Mouse (Mus musculus) limb, embryonic 12.5 days (tissue): ENCODE results near the gene Mrm2. TPM values are rescaled to one million over a fixed set of nuclear protein-coding genes. Genes with fewer than 3 reads are reported as not detected.
"Not testable (repeated sequence)": the region's sequence is repeated elsewhere in the genome, so short reads cannot be mapped to it uniquely, and the experiment has no call there.

Experiments used
- ATAC-seq: fragments of 200-750 bp; cut with Nextera tagmentation; 2 replicates; pipeline ENCODE4 v1.8.0; 2017; ENCODE audit warnings: low read depth, moderate TSS enrichment; ENCODE audit not compliant: insufficient number of reproducible peaks, insufficient read depth, low FRiP score, low TSS enrichment
- H3K27ac ChIP-seq: fragments of 300-500 bp; sonication (generic); 2 replicates; pipeline ENCODE4 v1.5.1; 2016; ENCODE audit warnings: mild to moderate bottlenecking, moderate library complexity
- H3K27me3 ChIP-seq: fragments of 300-500 bp; sonication (generic); 2 replicates; pipeline ENCODE4 v1.6.1; 2016; ENCODE audit warnings: mild to moderate bottlenecking, moderate library complexity
- H3K36me3 ChIP-seq: fragments of 300-500 bp; sonication (generic); 2 replicates; pipeline ENCODE4 v1.6.1; 2016; ENCODE audit warnings: mild to moderate bottlenecking, moderate library complexity
- H3K4me1 ChIP-seq: fragments of 300-500 bp; sonication (generic); replicated peaks from 2 replicates; pipeline ENCODE4 v1.6.1; 2016
- H3K4me2 ChIP-seq: fragments of 300-500 bp; sonication (generic); 2 replicates; pipeline ENCODE4 v1.6.1; 2016; ENCODE audit warnings: mild to moderate bottlenecking, moderate library complexity
- H3K4me3 ChIP-seq: fragments of 300-500 bp; sonication (generic); replicated peaks from 2 replicates; pipeline ENCODE4 v1.5.1; 2016; ENCODE audit warnings: mild to moderate bottlenecking
- H3K9ac ChIP-seq: fragments of 300-500 bp; sonication (generic); replicated peaks from 2 replicates; pipeline ENCODE4 v1.6.1; 2016; ENCODE audit warnings: mild to moderate bottlenecking, moderate library complexity
- H3K9me3 ChIP-seq: fragments of 300-500 bp; sonication (generic); 2 replicates; pipeline ENCODE4 v1.6.1; 2016; ENCODE audit warnings: mild to moderate bottlenecking, moderate library complexity
- WGBS: fragments of 180-500 bp; shearing (Covaris S2); methylation state at CpG from one replicate; pipeline ENCODE4 v1.1.7; 2016; 5-methylcytosine and 5-hydroxymethylcytosine counted together
- polyA plus RNA-seq: library from polyadenylated mRNA; unstranded; fragments of >200 nt; fragmentation: Nextera tagmentation; extraction: Ambion mirVana; gene quantifications from 2 replicates; pipeline ENCODE4 v1.2.1, GENCODE M21; 2016

The Mrm2 gene
- polyA plus RNA-seq, 1 experiment from 2014 or later: 25.2 TPM

GRCm38 (mm10) chr5:140368926-140369325, 37.2 kb upstream of the Mrm2 start:
- Histone ChIP-seq H3K27me3 (no peaks in the 10 kb centered on the region), H3K4me2 (no peak overlapping the region), H3K4me1 (no peaks in the 10 kb centered on the region; the same call in 1 of the 2 replicates), H3K9ac (no peak overlapping the region), H3K4me3 (no peak overlapping the region), H3K27ac (no peak overlapping the region), H3K36me3 (0 out of 2 replicates have a peak, but pooled peaks cover 5% of the 10 kb centered on the region), H3K9me3 (peaks cover 3% of the 10 kb centered on the region; the same call in 1 of the 2 replicates)
- no peak for ATAC-seq
- WGBS: 89% methylated on average over 4 of the region's 4 CpGs

- H3K4me3 ChIP-seq, H3K4me2 ChIP-seq, H3K9ac ChIP-seq, H3K36me3 ChIP-seq, H3K9me3 ChIP-seq, H3K27ac ChIP-seq, ATAC-seq, H3K4me1 ChIP-seq, H3K27me3 ChIP-seq: not testable (repeated sequence)
- 90% methylated on average over 2 of the region's 2 CpGs for WGBS
Measured at GRCm38 (mm10) chr5:140368126-140368525, 36.4 kb upstream of the Mrm2 start.

DNA sequence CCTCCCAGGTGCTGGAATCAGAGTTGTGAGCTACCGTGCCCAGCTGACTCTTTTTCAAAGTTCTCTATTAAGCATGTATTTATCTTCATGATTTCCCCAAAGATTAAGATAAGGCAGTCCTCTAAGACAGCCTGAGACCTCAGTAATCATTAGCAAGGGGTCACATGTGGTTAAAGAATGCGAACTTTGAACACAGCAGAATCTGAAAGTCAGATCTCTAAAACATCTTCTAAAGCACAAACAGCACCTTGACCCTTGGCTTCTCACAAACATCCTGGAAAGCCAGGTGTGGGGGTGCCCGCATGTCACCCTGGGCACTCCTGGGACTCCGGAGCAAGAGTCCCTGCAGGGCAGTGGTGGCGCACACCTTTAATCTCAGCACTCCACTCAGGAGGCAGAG, 32.7 kb upstream of the Mrm2 start:
- no peaks in the 10 kb centered on the region for H3K4me1 ChIP-seq
- no peak overlapping the region for H3K4me2 ChIP-seq
- no peak overlapping the region for H3K4me3 ChIP-seq
- no peak overlapping the region for H3K9ac ChIP-seq
- H3K9me3 ChIP-seq: peaks cover 8% of the 10 kb centered on the region; the same call in 1 of the 2 replicates
- H3K36me3 ChIP-seq: peaks cover 17% of the 10 kb centered on the region
- ATAC-seq: no peak
- no peak overlapping the region for H3K27ac ChIP-seq
- no peaks in the 10 kb centered on the region for H3K27me3 ChIP-seq
- WGBS: 90% methylated on average over 5 of the region's 5 CpGs

GRCm38 (mm10) chr5:140359930-140360674, 28.4 kb upstream of the Mrm2 start:
- no peaks in the 10 kb centered on the region for H3K4me1 ChIP-seq

DNA sequence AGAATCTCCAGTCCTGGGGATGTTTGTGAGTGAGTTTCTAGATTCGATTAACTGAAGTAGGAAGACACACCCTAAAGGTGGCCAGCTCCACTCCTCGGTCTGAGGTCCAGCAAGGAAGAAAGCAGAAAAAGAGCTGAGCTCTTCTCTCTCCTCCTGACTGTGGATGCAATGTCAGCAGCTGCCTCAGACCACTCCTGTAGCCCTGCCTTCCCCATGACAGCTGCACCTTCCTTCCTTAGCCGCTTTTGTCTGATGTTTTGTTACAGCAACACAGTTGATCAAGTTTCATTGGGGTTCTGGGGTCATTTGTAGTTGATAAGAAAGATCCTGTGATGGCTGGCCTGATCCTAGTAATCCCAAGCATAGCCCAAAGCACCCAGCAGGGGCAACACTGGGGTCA, 25.8 kb upstream of the Mrm2 start:
- H3K9ac ChIP-seq: no peak overlapping the region
- WGBS: 88% methylated on average over 3 of the region's 3 CpGs
- H3K27ac ChIP-seq: no peak overlapping the region
- no peak overlapping the region for H3K4me3 ChIP-seq
- H3K36me3 ChIP-seq: peaks cover 75% of the 10 kb centered on the region
- ATAC-seq: no peak
- H3K4me2 ChIP-seq: no peak overlapping the region
- H3K4me1 ChIP-seq: no peaks in the 10 kb centered on the region
- H3K9me3 ChIP-seq: no peaks in the 10 kb centered on the region
- H3K27me3 ChIP-seq: no peaks in the 10 kb centered on the region

More at GRCm38 (mm10) chr5:140359930-140360674, 28.4 kb upstream of the Mrm2 start:
- Histone ChIP-seq H3K27ac (no peak overlapping the region), H3K36me3 (peaks cover 49% of the 10 kb centered on the region), H3K4me2 (no peak overlapping the region), H3K9ac (no peak overlapping the region), H3K27me3 (no peaks in the 10 kb centered on the region), H3K4me3 (no peak overlapping the region), H3K9me3 (peaks cover 8% of the 10 kb centered on the region; the same call in 1 of the 2 replicates)
- ATAC-seq: no peak
- 79% methylated on average over 14 of the region's 14 CpGs for WGBS

DNA sequence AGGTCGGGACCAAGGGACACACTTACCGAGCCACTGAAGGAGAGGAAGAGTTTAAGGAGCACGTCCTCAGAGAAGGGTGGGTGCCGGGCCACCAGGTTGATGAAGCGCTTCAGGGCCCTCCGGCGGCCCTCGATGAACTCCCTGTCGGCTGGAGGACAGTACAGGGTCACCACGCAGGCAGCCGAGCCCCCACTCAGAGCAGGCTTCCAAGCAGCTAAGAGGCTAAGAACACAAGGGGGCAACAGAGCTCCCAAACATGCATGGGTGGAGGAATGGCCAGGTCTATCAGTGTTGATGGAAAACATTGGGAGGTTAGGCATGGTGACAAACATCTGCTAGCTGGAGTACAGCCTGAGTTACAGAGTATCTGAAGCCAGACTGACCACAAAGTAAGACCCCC, 24.2 kb upstream of the Mrm2 start:
- no peak overlapping the region for H3K4me2 ChIP-seq
- H3K4me3 ChIP-seq: no peak overlapping the region
- no peaks in the 10 kb centered on the region for H3K9me3 ChIP-seq
- no peaks in the 10 kb centered on the region for H3K4me1 ChIP-seq
- H3K27ac ChIP-seq: no peak overlapping the region
- no peak overlapping the region for H3K9ac ChIP-seq
- WGBS: 87% methylated on average over 11 of the region's 11 CpGs
- ATAC-seq: no peak
- no peaks in the 10 kb centered on the region for H3K27me3 ChIP-seq
- H3K36me3 ChIP-seq: peaks cover 89% of the 10 kb centered on the region

- Histone ChIP-seq H3K36me3 (peaks cover 82% of the 10 kb centered on the region), H3K4me1 (no peaks in the 10 kb centered on the region)
Measured at GRCm38 (mm10) chr5:140352352-140352751, 20.7 kb upstream of the Mrm2 start.

DNA sequence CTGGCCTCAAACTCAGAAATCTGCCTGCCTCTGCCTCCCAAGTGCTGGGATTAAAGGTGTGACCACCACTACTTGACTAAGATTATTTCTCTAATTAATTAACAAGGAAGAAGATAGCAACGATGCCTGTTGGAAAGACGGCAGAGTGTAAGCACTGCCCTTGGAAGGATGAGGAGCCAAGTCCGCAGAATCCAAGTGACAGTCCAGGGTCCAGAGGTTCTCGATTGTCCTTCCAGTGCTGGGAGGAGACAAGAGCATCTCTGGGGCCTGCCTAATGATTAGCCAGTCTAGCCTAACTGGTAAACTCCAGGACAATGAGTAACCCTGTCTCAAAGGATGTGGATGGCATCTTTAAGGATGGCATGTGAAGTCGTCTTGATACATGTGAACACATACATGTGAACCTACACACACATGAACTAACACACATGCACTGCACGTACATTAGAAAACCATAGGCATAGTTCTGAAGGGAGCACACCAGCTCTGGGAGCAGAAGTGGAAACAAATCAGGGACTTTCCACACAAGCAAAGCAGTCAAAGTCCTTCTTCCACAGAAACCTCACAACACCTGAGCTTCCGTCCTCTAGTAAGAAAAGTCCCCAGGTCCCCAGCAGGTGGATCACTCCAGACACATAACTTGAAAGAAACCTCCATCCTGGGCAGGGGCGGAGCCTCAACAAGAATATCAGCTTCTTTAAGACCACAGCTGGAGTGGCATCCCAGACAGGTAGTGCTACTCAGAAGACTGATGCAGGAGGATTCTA, 19.2 kb upstream of the Mrm2 start:
- no peak for ATAC-seq

More at GRCm38 (mm10) chr5:140352352-140352751, 20.7 kb upstream of the Mrm2 start:
- Histone ChIP-seq H3K27ac (no peak overlapping the region), H3K9ac (no peak overlapping the region), H3K9me3 (no peaks in the 10 kb centered on the region), H3K4me2 (no peak overlapping the region), H3K4me3 (no peak overlapping the region), H3K27me3 (no peaks in the 10 kb centered on the region)
- 94% methylated on average over 6 of the region's 6 CpGs for WGBS
- no peak for ATAC-seq

GRCm38 (mm10) chr5:140349882-140350281, 18.2 kb upstream of the Mrm2 start:
- Histone ChIP-seq H3K4me2 (no peak overlapping the region), H3K27ac (no peak overlapping the region), H3K4me1 (no peaks in the 10 kb centered on the region)

More for the DNA sequence above, 19.2 kb upstream of the Mrm2 start:
- Histone ChIP-seq H3K9ac (no peak overlapping the region), H3K9me3 (no peaks in the 10 kb centered on the region), H3K4me2 (no peak overlapping the region), H3K27me3 (no peaks in the 10 kb centered on the region), H3K4me3 (no peak overlapping the region), H3K27ac (no peak overlapping the region), H3K36me3 (peaks cover 74% of the 10 kb centered on the region), H3K4me1 (no peaks in the 10 kb centered on the region)
- WGBS: 90% methylated on average over 8 of the region's 8 CpGs

DNA sequence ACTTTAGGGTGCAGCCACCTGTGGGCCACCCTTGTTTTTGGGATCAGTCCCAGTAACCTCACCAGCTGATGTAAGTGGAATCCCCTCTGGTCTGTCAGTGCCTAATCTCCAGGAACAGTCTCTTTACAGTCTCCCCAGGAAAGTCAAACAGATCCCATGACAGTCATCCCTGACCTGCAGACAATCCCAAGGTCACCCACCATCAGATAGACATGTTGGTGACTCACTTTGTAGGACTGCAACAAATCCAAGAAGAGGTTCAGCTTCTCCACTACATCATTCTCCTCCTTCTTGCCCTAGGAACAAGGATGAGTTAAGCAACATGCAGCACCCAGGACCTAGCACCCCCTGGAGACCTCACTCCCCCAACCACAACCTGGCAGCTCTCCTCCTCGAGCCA, 14.4 kb upstream of the Mrm2 start:
- Histone ChIP-seq H3K36me3 (peaks cover 63% of the 10 kb centered on the region), H3K27ac (no peak overlapping the region), H3K9me3 (no peaks in the 10 kb centered on the region), H3K27me3 (no peaks in the 10 kb centered on the region), H3K4me3 (no peak overlapping the region), H3K4me2 (no peak overlapping the region), H3K9ac (no peak overlapping the region), H3K4me1 (no peaks in the 10 kb centered on the region)
- WGBS: 77% methylated on average over 1 of the region's 1 CpGs
- ATAC-seq: no peak

More at GRCm38 (mm10) chr5:140349882-140350281, 18.2 kb upstream of the Mrm2 start:
- Histone ChIP-seq H3K36me3 (peaks cover 74% of the 10 kb centered on the region), H3K9me3 (no peaks in the 10 kb centered on the region), H3K4me3 (no peak overlapping the region), H3K27me3 (no peaks in the 10 kb centered on the region), H3K9ac (no peak overlapping the region)
- 93% methylated on average over 9 of the region's 9 CpGs for WGBS
- ATAC-seq: no peak

DNA sequence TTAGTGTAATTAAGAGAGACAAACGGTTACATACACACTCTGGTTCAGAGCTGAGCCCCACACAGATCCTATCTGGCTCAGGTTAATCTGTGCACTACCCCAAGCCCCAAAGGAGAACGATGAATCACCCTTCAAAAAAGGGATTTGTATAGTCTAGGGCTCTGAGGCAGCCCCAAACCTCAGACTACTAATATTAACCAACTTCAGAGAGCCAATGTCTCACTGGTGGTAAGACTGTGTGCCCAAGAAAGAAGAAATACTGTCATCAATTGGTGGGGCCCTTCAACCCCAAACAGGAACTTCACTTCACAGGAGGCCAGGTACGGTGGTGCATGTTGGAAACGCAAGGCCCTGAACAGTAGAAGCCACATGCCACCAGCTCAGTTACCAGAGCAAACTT, 13.5 kb upstream of the Mrm2 start:
- WGBS: 91% methylated on average over 4 of the region's 4 CpGs
- ATAC-seq: no peak
- no peak overlapping the region for H3K9ac ChIP-seq

More for the DNA sequence above, 13.5 kb upstream of the Mrm2 start:
- Histone ChIP-seq H3K9me3 (no peaks in the 10 kb centered on the region), H3K4me3 (no peak overlapping the region), H3K36me3 (peaks cover 66% of the 10 kb centered on the region), H3K4me1 (peaks cover 3% of the 10 kb centered on the region), H3K27ac (no peak overlapping the region), H3K4me2 (no peak overlapping the region), H3K27me3 (no peaks in the 10 kb centered on the region)
